Mouse (Mus musculus) myocyte (in vitro differentiated cells): ENCODE results near the gene Sp2. TPM values are rescaled to one million over a fixed set of nuclear protein-coding genes. Genes with fewer than 3 reads are reported as not detected.

Experiments
- H3K27me3 ChIP-seq: one replicate; pipeline ENCODE4 v1.6.1; 2011; ENCODE audit not compliant: control insufficient read depth, insufficient read depth, insufficient read length
- H3K36me3 ChIP-seq: one replicate; pipeline ENCODE4 v1.6.1; 2011; ENCODE audit not compliant: control insufficient read depth, insufficient read depth
- H3K4me2 ChIP-seq: one replicate; pipeline ENCODE4 v1.6.1; 2011; ENCODE audit warnings: low read depth, control low read depth
- H3K4me3 ChIP-seq: one replicate; pipeline ENCODE4 v1.5.1; 2011; ENCODE audit warnings: mild to moderate bottlenecking, control low read depth, moderate library complexity
- H3K79me2 ChIP-seq: one replicate; pipeline ENCODE4 v1.6.1; 2011; ENCODE audit not compliant: control insufficient read depth, insufficient read depth
- H3ac ChIP-seq: one replicate; pipeline ENCODE4 v1.6.1; 2011; ENCODE audit not compliant: control insufficient read depth, insufficient read length
- CEBPB ChIP-seq: IDR thresholded peaks from 2 replicates; pipeline ENCODE4 v1.6.1; 2011; ENCODE audit warnings: mild to moderate bottlenecking, moderate library complexity; ENCODE audit not compliant: poor library complexity, insufficient read depth, severe bottlenecking
- E2F4 ChIP-seq: IDR thresholded peaks from one replicate; pipeline ENCODE4 v1.6.1; 2011; ENCODE audit warnings: mild to moderate bottlenecking, control low read depth, moderate library complexity; ENCODE audit not compliant: insufficient read depth
- MAX ChIP-seq: IDR thresholded peaks from one replicate; pipeline ENCODE4 v1.6.1; 2011; ENCODE audit warnings: low read depth, mild to moderate bottlenecking, control low read depth
- MYOD1 ChIP-seq, 3 experiments: IDR thresholded peaks; one replicate each; pipeline ENCODE4 v1.6.1; 2011; ENCODE audit warnings: control low read depth in 2 of 3, low read depth in 2 of 3, mild to moderate bottlenecking in 2 of 3, moderate library complexity in 1 of 3; ENCODE audit not compliant: insufficient read length in 2 of 3, control insufficient read depth in 1 of 3
- MYOG ChIP-seq, 3 experiments: IDR thresholded peaks; one replicate each; pipeline ENCODE4 v1.6.1; 2011; ENCODE audit warnings: control low read depth in 2 of 3, low read depth in 2 of 3, mild to moderate bottlenecking in 2 of 3; ENCODE audit not compliant: insufficient read length in 2 of 3, control insufficient read depth in 1 of 3, insufficient read depth in 1 of 3
- POLR2A ChIP-seq: IDR thresholded peaks from one replicate; pipeline ENCODE4 v1.6.1; 2011; ENCODE audit warnings: low read depth, mild to moderate bottlenecking, control low read depth, moderate library complexity; ENCODE audit not compliant: insufficient read length
- POLR2AphosphoS2 ChIP-seq: IDR thresholded peaks from one replicate; pipeline ENCODE4 v1.6.1; 2011; ENCODE audit warnings: low read depth, control low read depth; ENCODE audit not compliant: insufficient read length
- REST ChIP-seq: IDR thresholded peaks from one replicate; pipeline ENCODE4 v1.6.1; 2011; ENCODE audit warnings: mild to moderate bottlenecking, control low read depth, moderate library complexity; ENCODE audit not compliant: insufficient read depth, insufficient read length
- SRF ChIP-seq: IDR thresholded peaks from one replicate; pipeline ENCODE4 v1.6.1; 2011; ENCODE audit warnings: low read depth; ENCODE audit not compliant: control insufficient read depth, insufficient read length
- TCF12 ChIP-seq: IDR thresholded peaks from one replicate; pipeline ENCODE4 v1.6.1; 2011; ENCODE audit warnings: mild to moderate bottlenecking, control low read depth; ENCODE audit not compliant: poor library complexity, insufficient read depth, severe bottlenecking
- TCF3 ChIP-seq: IDR thresholded peaks from one replicate; pipeline ENCODE4 v1.6.1; 2011; ENCODE audit warnings: low read depth, control low read depth; ENCODE audit not compliant: insufficient read length
- USF1 ChIP-seq: IDR thresholded peaks from one replicate; pipeline ENCODE4 v1.6.1; 2011; ENCODE audit warnings: low read depth, mild to moderate bottlenecking, control low read depth, moderate library complexity
- polyA plus RNA-seq: library from polyadenylated mRNA; unstranded; fragments of >200 nt; fragmentation: generic; extraction: Trizol; gene quantifications from one replicate; pipeline ENCODE4 v1.2.1, GENCODE M21; 2012; ENCODE audit warnings: missing spikeins

Gene Sp2
- polyA plus RNA-seq, 1 experiment = 11.5 TPM

GRCm38 (mm10) chr11:97009198-97009790, 26.5 kb upstream of the Sp2 start:
- H3ac ChIP-seq = no peak overlapping the region
- H3K4me3 ChIP-seq = no peak overlapping the region
- H3K4me2 ChIP-seq = no peak overlapping the region
- H3K36me3 ChIP-seq = no peaks in the 10 kb centered on the region
- no peak for TF ChIP-seq SRF
- TF ChIP-seq USF1 = no peak
- TF ChIP-seq POLR2AphosphoS2 = no peak
- TF ChIP-seq E2F4 = no peak
- TF ChIP-seq REST = no peak
- no peak for TF ChIP-seq POLR2A
- no peak for TF ChIP-seq MYOG (IDR thresholded peaks at IDR 0.05; ENCODE audit: control insufficient read depth in 1 of 3, insufficient read depth in 1 of 3, insufficient read length in 2 of 3, low read depth in 2 of 3)
- TF ChIP-seq TCF3 = no peak
- no peak for TF ChIP-seq CEBPB
- TF ChIP-seq MAX = no peak
- no peak for TF ChIP-seq MYOD1 (IDR thresholded peaks at IDR 0.05; ENCODE audit: control insufficient read depth in 1 of 3, insufficient read length in 2 of 3, low read depth in 2 of 3)
- no peak for TF ChIP-seq TCF12
- H3K27me3 ChIP-seq = no peaks in the 10 kb centered on the region
- H3K79me2 ChIP-seq = no peaks in the 10 kb centered on the region

DNA sequence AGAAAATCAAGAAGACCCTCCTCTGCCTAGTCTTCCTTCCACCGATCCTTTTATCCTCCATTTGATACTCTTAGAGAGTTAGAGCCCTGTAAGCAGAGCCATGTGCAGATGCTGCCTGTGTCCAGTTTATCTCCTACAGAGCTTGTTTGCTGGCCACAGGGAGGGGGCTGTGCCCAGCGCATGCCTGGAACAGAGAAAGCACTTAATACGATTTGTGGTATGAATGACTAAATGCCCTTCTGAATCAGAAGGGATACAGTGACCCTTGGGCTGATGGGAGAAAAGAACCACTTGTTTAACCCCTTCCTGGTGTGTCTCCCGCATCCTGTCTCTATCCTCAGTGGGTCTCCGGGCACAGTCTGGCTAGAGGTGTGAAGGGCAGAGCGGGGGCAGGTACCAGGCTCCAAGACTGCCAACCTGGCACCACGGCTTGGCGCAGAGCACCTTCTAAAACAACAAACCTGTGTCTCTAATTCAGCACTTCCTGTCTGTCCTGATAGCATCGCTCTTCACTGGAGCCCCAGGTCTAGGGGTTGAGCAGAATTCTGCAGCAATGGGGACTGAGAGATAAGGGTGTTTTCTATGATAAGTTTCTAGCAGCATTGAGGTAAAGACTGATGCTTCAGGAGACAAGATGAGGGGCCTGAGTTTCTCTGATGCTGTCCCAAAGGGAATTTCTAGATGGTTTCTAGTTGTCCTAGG, 24.5 kb upstream of the Sp2 start:
- Histone ChIP-seq H3K4me3 (no peak overlapping the region), H3K79me2 (no peaks in the 10 kb centered on the region), H3K36me3 (no peaks in the 10 kb centered on the region), H3ac (no peak overlapping the region), H3K27me3 (no peaks in the 10 kb centered on the region), H3K4me2 (peak overlapping the region; percentile 58)
- TF ChIP-seq CEBPB = no peak
- no peak for TF ChIP-seq SRF
- no peak for TF ChIP-seq MYOD1 (IDR thresholded peaks at IDR 0.05; ENCODE audit: control insufficient read depth in 1 of 3, insufficient read length in 2 of 3, low read depth in 2 of 3)
- TF ChIP-seq MAX = no peak
- TF ChIP-seq MYOG (IDR thresholded peaks at IDR 0.05; ENCODE audit: control insufficient read depth in 1 of 3, insufficient read depth in 1 of 3, insufficient read length in 2 of 3, low read depth in 2 of 3) = no peak
- no peak for TF ChIP-seq USF1
- TF ChIP-seq TCF3 = no peak
- TF ChIP-seq POLR2AphosphoS2 = no peak
- no peak for TF ChIP-seq POLR2A
- TF ChIP-seq REST = no peak
- TF ChIP-seq TCF12 = no peak
- TF ChIP-seq E2F4 = no peak

GRCm38 (mm10) chr11:97003170-97003569, 20.4 kb upstream of the Sp2 start:
- Histone ChIP-seq H3ac (no peak overlapping the region), H3K36me3 (no peaks in the 10 kb centered on the region), H3K27me3 (no peaks in the 10 kb centered on the region), H3K4me3 (no peak overlapping the region), H3K79me2 (no peaks in the 10 kb centered on the region), H3K4me2 (no peak overlapping the region)
- TF ChIP-seq REST (no peak), TCF3 (no peak), MYOD1 (IDR thresholded peaks at IDR 0.05; ENCODE audit: control insufficient read depth in 1 of 3, insufficient read length in 2 of 3, low read depth in 2 of 3) (no peak), POLR2AphosphoS2 (no peak), USF1 (no peak), CEBPB (no peak), TCF12 (no peak), MYOG (IDR thresholded peaks at IDR 0.05; ENCODE audit: control insufficient read depth in 1 of 3, insufficient read depth in 1 of 3, insufficient read length in 2 of 3, low read depth in 2 of 3) (no peak), E2F4 (no peak), MAX (no peak), SRF (no peak), POLR2A (no peak)

- Histone ChIP-seq H3K4me3 (peak overlapping the region; percentile 1), H3K79me2 (no peaks in the 10 kb centered on the region), H3K36me3 (no peaks in the 10 kb centered on the region), H3ac (peak overlapping the region; percentile 7), H3K4me2 (peak overlapping the region; percentile 66), H3K27me3 (no peaks in the 10 kb centered on the region)
- TF ChIP-seq MYOD1 (IDR thresholded peaks at IDR 0.05; ENCODE audit: control insufficient read depth in 1 of 3, insufficient read length in 2 of 3, low read depth in 2 of 3) (peak in 2 of 3 experiments; percentile 44 to 70), SRF (no peak), POLR2A (peak; percentile 47)
Measured at GRCm38 (mm10) chr11:96997380-96997956, 14.7 kb upstream of the Sp2 start.
